Mouse (Mus musculus) CH12.LX (cell line): ENCODE measurements around the gene Atp7b.

Experiments used
- BHLHE40 ChIP-seq: IDR thresholded peaks from 2 replicates; pipeline ENCODE4 v1.6.1; 2011; ENCODE audit warnings: mild to moderate bottlenecking, low read depth, low read length, improper control_type of control experiment
- CTCF ChIP-seq, 2 experiments: IDR thresholded peaks in 1 of 2; conservative IDR thresholded peaks in 1 of 2; 2 replicates each; pipeline ENCODE4 v1.5.1; 2011 to 2012; ENCODE audit warnings: low read depth in 2 of 2, low read length in 2 of 2, improper control_type of control experiment in 1 of 2, inconsistent platforms in 1 of 2, mild to moderate bottlenecking in 1 of 2, moderate library complexity in 1 of 2
- EP300 ChIP-seq: IDR thresholded peaks from 2 replicates; pipeline ENCODE4 v1.6.1; 2011; ENCODE audit warnings: low read length, improper control_type of control experiment
- GABPA ChIP-seq: IDR thresholded peaks from 2 replicates; pipeline ENCODE4 v1.6.1; 2012; ENCODE audit warnings: low read depth, low read length, improper control_type of control experiment, inconsistent platforms; ENCODE audit not compliant: insufficient replicate concordance
- KAT2A ChIP-seq: IDR thresholded peaks from 2 replicates; pipeline ENCODE4 v1.6.1; 2012; ENCODE audit warnings: low read length, improper control_type of control experiment, inconsistent platforms; ENCODE audit not compliant: insufficient replicate concordance
- RAD21 ChIP-seq: IDR thresholded peaks from 2 replicates; pipeline ENCODE4 v1.6.1; 2011; ENCODE audit warnings: low read depth, mild to moderate bottlenecking, low read length, improper control_type of control experiment, moderate library complexity
- SMC3 ChIP-seq: IDR thresholded peaks from 2 replicates; pipeline ENCODE4 v1.6.1; 2011; ENCODE audit warnings: low read depth, low read length, improper control_type of control experiment
- TCF12 ChIP-seq: IDR thresholded peaks from 2 replicates; pipeline ENCODE4 v1.6.1; 2014; ENCODE audit warnings: low read depth, mild to moderate bottlenecking, inconsistent platforms, low read length, improper control_type of control experiment

GRCm38 (mm10) chr8:22036137-22036536 lies 24.0 kb downstream of the Atp7b start:
- no peak for TF ChIP-seq BHLHE40
- no peak for TF ChIP-seq SMC3
- TF ChIP-seq GABPA = no peak
- no peak for TF ChIP-seq KAT2A
- no peak for TF ChIP-seq CTCF (conservative IDR thresholded peaks at IDR 0.05 in 1 of 2, IDR thresholded peaks at IDR 0.05 in 1 of 2; ENCODE audit: low read depth in 2 of 2, low read length in 2 of 2)
- no peak for TF ChIP-seq TCF12
- no peak for TF ChIP-seq EP300
- TF ChIP-seq RAD21 = no peak
